Mouse (Mus musculus) frontal cortex, postnatal 36 days (tissue): ENCODE measurements around the gene Cep19.
"Not testable (repeated sequence)": the region's sequence is repeated elsewhere in the genome, so short reads cannot be mapped to it uniquely, and the experiment has no call there.

ENCODE experiments used
- DNase-seq, 2 experiments: peaks; one replicate each; pipeline ENCODE4 v3.0.0; 2022; ENCODE audit warnings: low spot score in 2 of 2

Cep19 gene

GRCm38 (mm10) chr16:32099638-32100150, at the start of gene Cep19, which contains the start of gene Pigx:
Gene Cep19 (plus strand): TSS chr16:32099800.
Gene Pigx (minus strand): TSS chr16:32099740.
- DNase-seq, result peak; percentile 87 to 88

DNA sequence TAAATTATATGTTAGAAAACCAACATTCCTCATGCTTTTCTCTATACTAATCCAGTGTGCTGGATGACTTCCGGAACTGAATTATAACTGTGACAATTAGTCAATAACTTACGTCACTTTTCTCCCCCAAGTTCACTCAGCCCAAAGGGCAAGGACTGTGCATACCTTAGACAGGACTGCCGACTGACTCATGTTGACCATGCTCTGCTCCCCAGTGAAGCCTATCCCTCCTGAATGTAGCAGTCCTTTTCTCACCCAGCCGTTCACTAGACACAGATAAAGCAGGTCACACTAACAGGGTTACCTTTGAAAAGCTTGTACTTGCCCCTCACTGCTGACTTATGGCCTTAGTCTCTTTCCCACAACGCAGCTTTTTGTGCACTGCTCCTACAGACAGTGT, 40.8 kb upstream of the Cep19 start:
- DNase-seq, result no peak

DNA sequence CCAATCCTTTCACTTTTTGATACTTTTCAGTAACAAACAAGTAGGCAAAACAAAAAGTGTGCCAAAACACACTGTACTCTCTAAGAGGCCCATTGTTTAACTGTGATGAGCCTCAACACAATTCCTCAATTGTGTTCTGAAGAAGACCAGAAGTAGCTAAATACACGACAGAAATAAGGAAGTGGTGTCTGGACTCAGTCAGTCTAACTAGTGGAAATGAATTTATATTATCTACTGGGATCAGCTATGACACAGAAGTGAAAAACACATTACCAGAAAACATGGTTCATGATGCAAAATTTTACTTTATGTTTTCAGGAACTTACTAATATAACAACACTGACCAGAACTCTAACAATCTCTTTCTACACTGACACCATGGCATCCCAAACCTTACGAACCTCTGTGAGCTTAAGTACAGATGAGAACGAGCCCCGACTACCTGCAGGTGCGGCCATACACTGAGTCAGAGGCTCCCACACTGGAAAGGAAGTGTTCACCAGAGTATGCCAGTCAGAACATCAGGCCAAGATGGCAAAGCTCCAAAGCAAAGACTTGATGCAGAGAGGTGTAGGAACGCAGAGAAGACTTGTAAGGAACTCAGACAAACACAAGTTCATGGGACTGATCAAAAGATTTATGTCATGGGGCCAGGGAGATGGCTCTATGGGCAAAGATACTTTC, 39.6 kb upstream of the Cep19 start:
- no peak for DNase-seq

GRCm38 (mm10) chr16:32062226-32062625, 37.4 kb upstream of the Cep19 start:
- DNase-seq, result no peak

GRCm38 (mm10) chr16:32063900-32064299, 35.7 kb upstream of the Cep19 start:
- DNase-seq, result no peak

GRCm38 (mm10) chr16:32066899-32067298, 32.7 kb upstream of the Cep19 start:
- no peak for DNase-seq

DNA sequence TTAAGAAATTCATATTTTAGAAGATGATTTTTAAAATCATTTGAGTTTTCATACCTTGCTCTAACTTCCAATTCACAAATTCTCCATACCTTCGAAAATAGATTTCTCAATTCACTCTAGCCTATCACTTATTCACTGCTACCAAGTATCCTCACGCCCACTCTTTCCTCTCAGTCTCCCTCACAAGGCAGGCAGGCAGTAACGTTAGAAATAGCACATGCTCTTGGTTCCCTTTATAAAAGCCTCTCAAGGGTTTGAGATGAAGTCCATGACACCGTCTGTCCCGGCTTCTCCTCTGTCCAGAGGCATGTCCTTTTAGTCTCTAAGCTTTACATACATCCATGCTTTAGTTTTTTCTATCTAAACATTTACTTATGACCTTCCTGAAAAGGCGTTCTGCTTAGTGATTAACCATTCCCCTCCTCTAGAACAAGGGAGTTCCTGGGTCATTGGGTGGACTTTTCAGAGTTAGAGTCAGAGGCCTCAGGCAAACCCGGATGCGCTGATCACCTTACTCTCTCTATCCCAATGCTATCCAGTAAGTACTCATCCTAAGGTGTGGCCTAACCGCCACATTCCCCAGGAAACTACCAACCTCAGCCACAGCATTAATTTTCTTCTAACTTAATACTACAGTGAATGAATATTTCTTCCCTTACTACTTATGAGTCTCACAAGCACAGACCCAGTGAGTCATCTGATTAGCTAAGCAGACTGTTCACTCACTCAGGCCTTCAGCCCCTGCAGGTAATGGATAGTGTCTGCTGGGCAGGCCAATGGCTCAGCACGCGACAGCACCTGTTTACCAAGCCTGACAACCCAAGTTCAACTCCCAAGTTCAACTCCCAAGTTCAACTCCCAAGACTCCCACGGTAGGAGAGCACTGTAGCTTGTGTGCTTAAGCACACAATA, 31.0 kb upstream of the Cep19 start:
- no peak for DNase-seq

DNA sequence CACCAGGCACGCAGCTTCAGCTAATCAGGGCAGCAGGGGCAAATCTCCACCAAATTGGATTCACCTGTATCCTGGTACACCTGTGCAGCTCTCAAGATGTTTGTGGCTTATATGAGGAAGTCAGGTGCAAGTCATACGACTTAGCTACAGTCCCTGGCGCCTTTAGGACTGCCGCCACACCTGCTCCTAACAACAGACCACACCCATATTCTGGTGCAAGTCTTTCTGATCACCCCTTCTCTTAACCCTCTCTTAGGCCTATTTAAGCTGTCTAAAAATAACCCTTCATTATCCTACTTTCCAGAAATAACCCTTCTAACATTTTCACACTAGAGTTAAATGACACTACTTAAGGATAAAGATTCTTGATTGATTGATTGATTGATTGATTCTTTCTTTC, 29.5 kb upstream of the Cep19 start:
- not testable (repeated sequence) for DNase-seq

DNA sequence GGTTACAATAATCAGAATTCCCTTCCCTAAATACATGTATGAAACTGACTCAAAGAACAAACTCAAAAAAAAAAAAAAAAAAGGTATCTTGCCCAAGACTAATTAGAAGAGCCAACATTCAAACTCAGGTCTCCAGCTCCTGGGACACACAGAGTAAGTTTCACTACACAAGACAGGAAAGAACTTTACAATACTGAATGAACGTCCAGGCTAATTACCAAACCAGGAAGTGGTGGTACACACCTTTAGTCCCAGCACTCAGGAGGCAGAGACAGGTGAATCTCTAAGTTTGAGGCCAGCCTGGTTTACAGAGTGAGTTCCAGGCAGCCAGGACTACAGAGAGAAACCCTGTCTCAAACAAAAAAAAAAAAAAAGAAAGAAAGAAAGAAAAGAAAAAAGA, 23.8 kb upstream of the Cep19 start:
- no peak for DNase-seq

GRCm38 (mm10) chr16:32076406-32076805, 23.2 kb upstream of the Cep19 start:
- DNase-seq, result no peak

GRCm38 (mm10) chr16:32077648-32078407, 21.8 kb upstream of the Cep19 start:
- no peak for DNase-seq

- peak; percentile 43 to 46 for DNase-seq
These were observed 21.1 kb upstream of the Cep19 start for GRCm38 (mm10) chr16:32078408-32078990.

DNA sequence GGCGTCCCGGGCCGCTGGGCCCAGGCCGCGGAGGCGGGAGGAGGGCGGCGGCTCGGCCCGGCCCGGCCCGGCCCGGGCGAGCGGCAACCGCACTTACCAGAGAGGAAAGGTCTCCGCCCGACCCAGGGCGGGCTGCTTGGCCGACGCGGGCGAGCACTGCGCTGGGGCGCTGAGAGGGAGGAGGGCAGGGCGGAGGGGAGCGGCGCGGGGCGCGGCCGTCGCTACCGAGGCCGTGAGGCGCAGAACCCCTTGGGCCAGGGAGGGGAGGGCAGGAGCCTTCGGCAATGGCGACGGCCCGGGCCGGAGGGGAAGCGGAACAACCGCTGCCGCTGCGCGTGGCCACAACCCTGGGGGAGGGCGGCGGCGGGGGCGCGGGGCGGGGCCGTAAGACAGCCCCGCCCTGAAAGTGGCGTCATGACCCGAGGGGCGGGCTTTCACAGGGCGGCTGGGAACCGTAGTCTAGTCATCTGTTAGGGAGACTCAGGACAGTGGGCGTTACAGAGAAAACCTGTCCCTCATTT, 20.5 kb upstream of the Cep19 start, which contains the start of gene Pak2:
TSS of gene Pak2 (minus strand) at position 352 of the 521 bp plus-strand sequence.
- DNase-seq, result peak; percentile 75 to 82

- no peak for DNase-seq
These were observed 11.8 kb upstream of the Cep19 start for GRCm38 (mm10) chr16:32087629-32088443.

DNA sequence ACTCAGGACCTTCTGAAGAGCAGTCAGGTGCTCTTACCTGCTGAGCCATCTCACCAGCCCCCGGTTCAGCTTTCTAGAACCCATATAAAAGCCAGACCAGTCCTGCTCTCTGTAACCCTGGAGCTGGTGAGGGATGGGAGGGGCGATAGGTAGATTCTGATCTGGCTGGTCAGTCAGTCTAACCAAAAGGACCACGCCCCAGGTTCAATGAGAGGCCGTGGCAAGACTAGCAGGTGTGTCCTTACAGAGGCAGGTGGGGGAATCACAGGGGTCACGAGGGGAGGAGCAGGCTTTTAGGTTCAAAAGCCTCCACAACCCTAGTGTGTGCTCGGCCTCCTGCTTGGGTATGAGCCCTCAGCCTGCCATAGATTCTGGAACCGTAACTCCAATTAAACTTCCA, 8.1 kb upstream of the Cep19 start:
- no peak for DNase-seq

DNA sequence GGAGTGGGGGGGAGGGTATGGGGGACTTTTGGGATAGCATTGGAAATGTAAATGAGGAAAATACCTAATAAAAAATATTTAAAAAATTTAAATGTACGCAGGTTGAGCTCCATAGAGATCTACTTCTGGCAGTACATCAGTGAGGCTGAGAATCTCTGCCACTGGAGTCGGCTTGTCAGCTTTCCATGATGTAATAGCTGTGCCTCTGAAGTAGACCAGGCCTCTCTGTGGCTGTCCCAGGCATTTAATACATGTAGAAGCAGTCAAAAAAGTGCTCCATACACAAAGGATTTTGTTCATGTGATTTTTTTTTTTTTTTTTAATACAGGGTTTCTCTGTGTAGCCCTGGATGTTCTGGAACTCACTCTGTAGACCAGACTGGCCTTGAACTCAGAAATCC, 1.8 kb upstream of the Cep19 start:
- DNase-seq, result not testable (repeated sequence)

- no peak for DNase-seq
These were observed 533 bp upstream of the Cep19 start for GRCm38 (mm10) chr16:32098897-32099637.

- DNase-seq, result no peak
These were observed 2.7 kb downstream of the Cep19 start for GRCm38 (mm10) chr16:32102295-32102694.

DNA sequence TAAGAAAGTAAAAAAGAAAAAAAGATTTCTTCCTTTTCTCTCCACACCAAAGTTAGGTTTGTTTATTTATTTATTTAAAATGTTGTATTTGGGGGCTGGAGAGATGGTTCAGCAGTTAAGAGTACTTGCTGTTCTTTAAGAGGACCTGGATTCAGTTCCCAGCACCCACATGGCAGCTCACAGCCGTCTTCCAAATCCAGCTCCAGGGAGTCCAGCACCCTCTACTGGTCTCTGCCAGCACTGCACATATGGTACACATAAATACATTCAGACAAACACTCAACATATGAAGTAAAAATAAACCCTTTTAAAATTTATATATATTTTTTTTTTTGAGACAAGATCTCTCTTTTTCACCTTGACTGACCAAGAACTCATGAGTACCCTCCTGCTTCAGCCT, 6.1 kb downstream of the Cep19 start:
- no peak for DNase-seq
